Mouse (Mus musculus) hindbrain, postnatal 0 days (tissue): Measurements from ENCODE around the gene Tnfrsf1a. TPM values are rescaled to one million over a fixed set of nuclear protein-coding genes. Genes with fewer than 3 reads are reported as not detected.

Source experiments
- ATAC-seq: fragments of 200-750 bp; cut with Nextera tagmentation; 2 replicates; pipeline ENCODE4 v1.8.0; 2017; ENCODE audit warnings: mild to moderate bottlenecking, moderate TSS enrichment, moderate library complexity
- DNase-seq: peaks from one replicate; pipeline ENCODE4 v3.0.0-alpha.2; 2015; ENCODE audit warnings: low spot score
- H3K27ac ChIP-seq: fragments of 300-500 bp; sonication (generic); 2 replicates; pipeline ENCODE4 v1.5.1; 2014; ENCODE audit warnings: mild to moderate bottlenecking
- H3K27me3 ChIP-seq: fragments of 300-500 bp; sonication (generic); 2 replicates; pipeline ENCODE4 v1.6.1; 2014; ENCODE audit warnings: low read length, mixed read lengths; ENCODE audit not compliant: insufficient read depth
- H3K36me3 ChIP-seq: fragments of 300-500 bp; sonication (generic); 2 replicates; pipeline ENCODE4 v1.6.1; 2014; ENCODE audit warnings: low read length, mixed read lengths; ENCODE audit not compliant: insufficient read depth
- H3K4me1 ChIP-seq: fragments of 300-500 bp; sonication (generic); 2 replicates; pipeline ENCODE4 v1.6.1; 2014; ENCODE audit warnings: antibody characterized with exemption, low read length, mixed read lengths; ENCODE audit not compliant: insufficient read depth
- H3K4me2 ChIP-seq: fragments of 300-500 bp; sonication (generic); 2 replicates; pipeline ENCODE4 v1.6.1; 2014; ENCODE audit warnings: low read depth, mild to moderate bottlenecking, low read length, moderate library complexity, mixed read lengths
- H3K4me3 ChIP-seq: fragments of 300-500 bp; sonication (generic); 2 replicates; pipeline ENCODE4 v1.5.1; 2014; ENCODE audit warnings: low read length
- H3K9ac ChIP-seq: fragments of 300-500 bp; sonication (generic); replicated peaks from 2 replicates; pipeline ENCODE4 v1.6.1; 2014; ENCODE audit warnings: mild to moderate bottlenecking, low read length, moderate library complexity, mixed read lengths
- H3K9me3 ChIP-seq: fragments of 300-500 bp; sonication (generic); 2 replicates; pipeline ENCODE4 v1.6.1; 2016; ENCODE audit warnings: low read length, mixed read lengths
- CTCF ChIP-seq: IDR thresholded peaks from 2 replicates; pipeline ENCODE4 v1.5.1; 2016; ENCODE audit warnings: antibody characterized with exemption, control low read depth, low read depth
- WGBS: fragments of 180-500 bp; shearing (Covaris S2); extraction: QIAGEN DNeasy Blood & Tissue Kit; methylation state at CpG from one replicate; pipeline ENCODE4 v1.1.7; 2014; 5-methylcytosine and 5-hydroxymethylcytosine counted together
- polyA plus RNA-seq: library from polyadenylated mRNA; unstranded; fragments of >200 nt; fragmentation: Nextera tagmentation; extraction: Ambion mirVana; gene quantifications from 2 replicates; pipeline ENCODE4 v1.2.1, GENCODE M21; 2015
- total RNA-seq: library from RNA; depleted of rRNA; stranded (reverse); fragments of >200 nt; gene quantifications from 2 replicates; pipeline ENCODE4 v1.2.3, GENCODE M21; 2014; rRNA removed

The Tnfrsf1a gene
- total and polyA plus RNA-seq, 2 experiments from 2014 or later, result 16.3 to 18.0 TPM

DNA sequence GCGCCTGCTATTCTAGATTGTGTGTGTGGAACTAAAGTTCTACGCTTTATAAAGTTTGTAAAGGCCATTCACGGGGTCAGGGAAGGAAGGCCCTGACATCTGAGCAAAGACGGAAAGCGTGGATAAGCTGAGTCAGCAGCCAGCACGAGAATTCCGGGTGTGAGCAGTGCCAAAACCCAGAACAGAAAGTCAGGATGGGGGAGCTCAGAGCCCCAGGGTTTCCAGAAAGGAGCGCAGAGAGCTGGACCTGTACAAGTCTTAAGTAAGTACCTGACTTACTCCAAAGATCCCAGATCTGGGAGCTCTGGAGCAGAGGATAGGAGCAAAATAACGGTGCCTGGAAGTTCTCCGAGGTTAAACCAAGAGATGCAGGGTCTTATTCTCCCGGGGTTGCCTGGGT, 61.4 kb downstream of the Tnfrsf1a start:
- no peaks in the 10 kb centered on the region for H3K27me3 ChIP-seq
- H3K4me3 ChIP-seq, result no peak overlapping the region
- no peak overlapping the region for H3K27ac ChIP-seq
- H3K4me1 ChIP-seq, result no peaks in the 10 kb centered on the region
- H3K9me3 ChIP-seq, result no peaks in the 10 kb centered on the region
- H3K4me2 ChIP-seq, result no peak overlapping the region
- no peaks in the 10 kb centered on the region for H3K36me3 ChIP-seq
- ATAC-seq, result no peak
- DNase-seq, result no peak
- 68% methylated on average over 11 of the region's 11 CpGs for WGBS
- no peak overlapping the region for H3K9ac ChIP-seq
- no peak for TF ChIP-seq CTCF

DNA sequence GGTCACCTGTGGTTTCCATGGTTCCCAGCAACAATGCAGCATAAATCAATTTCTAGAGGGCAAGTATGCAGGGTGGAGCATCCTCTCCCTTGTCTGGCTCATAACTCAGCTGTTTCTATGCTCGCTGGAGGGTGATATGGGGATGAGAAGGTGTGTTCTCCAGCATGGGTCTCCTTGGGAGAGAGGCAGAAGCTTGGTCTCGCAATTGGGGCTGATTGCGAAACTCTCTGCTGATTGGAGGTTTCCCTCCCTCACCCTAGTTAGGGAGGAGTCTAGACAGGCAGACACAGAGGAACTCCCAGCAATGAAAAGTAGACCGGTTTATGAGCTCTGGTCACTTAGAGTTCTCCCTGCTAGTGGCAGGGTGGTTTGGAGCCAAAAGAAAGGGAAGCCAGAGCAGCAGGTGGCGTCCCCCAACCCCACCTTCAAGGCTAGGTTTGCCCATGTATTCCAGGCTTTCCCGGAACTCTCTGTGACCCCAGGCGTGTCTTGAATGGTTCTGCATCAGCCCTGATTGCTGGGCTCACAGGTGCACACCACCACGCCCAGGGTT, 61.9 kb downstream of the Tnfrsf1a start:
- H3K27me3 ChIP-seq, result no peaks in the 10 kb centered on the region
- H3K4me1 ChIP-seq, result no peaks in the 10 kb centered on the region
- H3K9me3 ChIP-seq, result no peaks in the 10 kb centered on the region
- ATAC-seq (no peak), DNase-seq (no peak)
- no peak for TF ChIP-seq CTCF
- WGBS, result 62% methylated on average over 8 of the region's 8 CpGs
- H3K36me3 ChIP-seq, result no peaks in the 10 kb centered on the region
- no peak overlapping the region for H3K27ac ChIP-seq
- H3K9ac ChIP-seq, result no peak overlapping the region
- no peak overlapping the region for H3K4me3 ChIP-seq
- H3K4me2 ChIP-seq, result no peak overlapping the region

DNA sequence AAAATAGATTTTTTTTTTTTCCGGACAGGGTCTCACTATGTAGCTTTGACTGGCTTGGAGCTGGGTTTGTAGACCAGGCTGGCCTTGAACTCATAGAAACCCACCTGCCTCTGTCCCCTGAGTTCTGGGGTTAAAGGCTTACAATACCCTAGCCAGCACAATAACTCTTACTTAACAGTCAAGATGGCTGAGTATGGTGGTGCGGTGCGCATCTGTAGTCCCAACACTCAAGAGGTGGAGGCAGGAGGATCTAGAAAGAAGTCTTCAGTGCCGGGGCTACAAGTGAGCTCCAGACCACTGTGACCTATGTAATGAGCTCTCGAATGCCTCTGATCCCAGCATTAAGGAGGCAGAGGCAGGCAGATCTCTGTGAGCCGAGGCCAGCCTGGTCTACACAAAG, 62.5 kb downstream of the Tnfrsf1a start:
- no peak overlapping the region for H3K9ac ChIP-seq
- no peak for TF ChIP-seq CTCF
- H3K27me3 ChIP-seq, result no peaks in the 10 kb centered on the region
- DNase-seq, result no peak
- no peaks in the 10 kb centered on the region for H3K9me3 ChIP-seq
- whole genome bisulfite sequencing, result 94% methylated on average over 6 of the region's 6 CpGs
- H3K27ac ChIP-seq, result no peak overlapping the region
- no peak for ATAC-seq
- no peak overlapping the region for H3K4me3 ChIP-seq
- H3K4me1 ChIP-seq, result no peaks in the 10 kb centered on the region
- H3K4me2 ChIP-seq, result no peak overlapping the region
- H3K36me3 ChIP-seq, result no peaks in the 10 kb centered on the region

Other genes starting within 250 kb of the Tnfrsf1a start
- 33.9 and 34.2 TPM in 2 replicates for gene Nop2, start 217.5 kb upstream of the Tnfrsf1a start, total RNA-seq
- gene Nop2, start 217.5 kb upstream of the Tnfrsf1a start, polyA plus RNA-seq, result 37.3 and 38.8 TPM in 2 replicates
- gene Iffo1, start 204.1 kb upstream of the Tnfrsf1a start, total RNA-seq, result 29.1 and 30.5 TPM in 2 replicates
- 20.3 and 20.6 TPM in 2 replicates for gene Iffo1, start 204.1 kb upstream of the Tnfrsf1a start, polyA plus RNA-seq
- 2,711 and 2,736 TPM in 2 replicates for gene Gapdh, start 182.9 kb upstream of the Tnfrsf1a start, total RNA-seq
- 1,874 and 1,919 TPM in 2 replicates for gene Gapdh, start 182.9 kb upstream of the Tnfrsf1a start, polyA plus RNA-seq
- gene Ncapd2, start 157.7 kb upstream of the Tnfrsf1a start, total RNA-seq, result 47.1 and 56.3 TPM in 2 replicates
- 30.3 and 34.1 TPM in 2 replicates for gene Ncapd2, start 157.7 kb upstream of the Tnfrsf1a start, polyA plus RNA-seq
- gene Mrpl51, start 157.6 kb upstream of the Tnfrsf1a start, total RNA-seq, result 20.6 and 40.3 TPM in 2 replicates
- 159 and 163 TPM in 2 replicates for gene Mrpl51, start 157.6 kb upstream of the Tnfrsf1a start, polyA plus RNA-seq
- 74.6 and 85.3 TPM in 2 replicates for gene Vamp1, start 133.8 kb upstream of the Tnfrsf1a start, total RNA-seq
- gene Vamp1, start 133.8 kb upstream of the Tnfrsf1a start, polyA plus RNA-seq, result 73.0 and 74.6 TPM in 2 replicates
- gene Tapbpl, start 117.5 kb upstream of the Tnfrsf1a start, total RNA-seq, result 4.5 and 7.0 TPM in 2 replicates
- 7.0 and 7.8 TPM in 2 replicates for gene Tapbpl, start 117.5 kb upstream of the Tnfrsf1a start, polyA plus RNA-seq
- 0.79 TPM in 1 of 2 replicates, not detected in the other for gene Cd27, start 112.4 kb upstream of the Tnfrsf1a start, total RNA-seq
- gene Cd27, start 112.4 kb upstream of the Tnfrsf1a start, polyA plus RNA-seq, result 0.29 and 0.71 TPM in 2 replicates
- not detected in 2 replicates for gene Tuba3a, start 63.3 kb upstream of the Tnfrsf1a start, total RNA-seq
- not detected in 2 replicates for gene Tuba3a, start 63.3 kb upstream of the Tnfrsf1a start, polyA plus RNA-seq
- 31.6 and 34.4 TPM in 2 replicates for gene Ltbr, start 35.5 kb upstream of the Tnfrsf1a start, total RNA-seq
- gene Ltbr, start 35.5 kb upstream of the Tnfrsf1a start, polyA plus RNA-seq, result 17.5 and 18.1 TPM in 2 replicates
- gene Scnn1a, start 28.7 kb upstream of the Tnfrsf1a start, total RNA-seq, result 1.7 and 3.0 TPM in 2 replicates
- gene Scnn1a, start 28.7 kb upstream of the Tnfrsf1a start, polyA plus RNA-seq, result 1.00 and 1.2 TPM in 2 replicates
- 0.68 and 0.86 TPM in 2 replicates for gene Plekhg6, start 31.4 kb downstream of the Tnfrsf1a start, total RNA-seq
- 0.32 and 0.74 TPM in 2 replicates for gene Plekhg6, start 31.4 kb downstream of the Tnfrsf1a start, polyA plus RNA-seq
- gene Cd9, start 145.4 kb downstream of the Tnfrsf1a start, total RNA-seq, result 62.5 and 80.5 TPM in 2 replicates
- 158 and 183 TPM in 2 replicates for gene Cd9, start 145.4 kb downstream of the Tnfrsf1a start, polyA plus RNA-seq
- 29.5 and 30.0 TPM in 2 replicates for gene Vwf, start 197.4 kb downstream of the Tnfrsf1a start, total RNA-seq
- 11.2 and 17.2 TPM in 2 replicates for gene Vwf, start 197.4 kb downstream of the Tnfrsf1a start, polyA plus RNA-seq